Mouse (Mus musculus) duodenum, adult 2 months (tissue): ENCODE measurements around the gene S1pr1. TPM values are rescaled to one million over a fixed set of nuclear protein-coding genes. Genes with fewer than 3 reads are reported as not detected.

Experiments used
- polyA plus RNA-seq: library from polyadenylated mRNA; depleted of rRNA; stranded (reverse); fragments of >200 nt; gene quantifications from 2 replicates; pipeline ENCODE4 v1.2.3, GENCODE M21; 2012; ENCODE audit warnings: low replicate concordance; rRNA removed

Gene S1pr1
- 4.9 and 7.2 TPM in 2 replicates for polyA plus RNA-seq

GRCm38 (mm10) chr3:115714671-115715651, at the start of gene S1pr1:
Gene S1pr1, minus strand, starts transcription at chr3:115715072.

Other genes with a start within 250 kb of the S1pr1 start
- gene Dph5, start 172.8 kb upstream of the S1pr1 start, polyA plus RNA-seq = 0.49 and 1.4 TPM in 2 replicates